In genomic region chr12:53647282-53647681, GRCm38 (mm10) we compare ENCODE assay signal across 18 mouse cellular contexts.
"Had no signal": no experiment of that assay in that cellular context is flagged by ENCODE, and none has a peak within 500 bp of the region (broad histone marks: within the 10 kb centered on the region; RNA-seq: fewer than 3 reads in every experiment).

No protein-coding gene starts in this region.

- DNase-seq: lung, adult 18-20 months; lung, embryonic 14.5 days; lung, postnatal 10 days; lung, postnatal 4 days; midbrain, embryonic 14.5 days; right cerebral cortex, adult 18-20 months; right cerebral cortex, postnatal 25 days; right cerebral cortex, postnatal 4 days; spleen, adult 18-20 months; thymus, adult 18-20 months; thymus, postnatal 14 days; thymus, postnatal 36 days had no signal

- H3K9ac ChIP-seq: lung, embryonic 14.5 days; midbrain, embryonic 12.5 days; neural tube, embryonic 13.5 days; neural tube, embryonic 15.5 days had no signal

- H3K4me1 ChIP-seq: midbrain, embryonic 10.5 days; midbrain, embryonic 12.5 days; neural tube, embryonic 15.5 days had no signal

- H3K27ac ChIP-seq: midbrain, embryonic 10.5 days; midbrain, embryonic 12.5 days; neural tube, embryonic 13.5 days; neural tube, embryonic 15.5 days had no signal

- ATAC-seq: midbrain, embryonic 16.5 days had no signal

- H3K27me3 ChIP-seq: midbrain, embryonic 12.5 days; neural tube, embryonic 13.5 days; neural tube, embryonic 15.5 days had no signal

- H3K36me3 ChIP-seq: midbrain, embryonic 10.5 days; midbrain, embryonic 12.5 days; neural tube, embryonic 13.5 days; neural tube, embryonic 15.5 days had no signal

- H3K9me3 ChIP-seq: midbrain, embryonic 10.5 days; midbrain, embryonic 12.5 days; neural tube, embryonic 13.5 days; neural tube, embryonic 15.5 days had no signal

- H3K4me2 ChIP-seq: lung, embryonic 14.5 days; midbrain, embryonic 12.5 days; neural tube, embryonic 13.5 days; neural tube, embryonic 15.5 days had no signal

- H3K4me3 ChIP-seq: midbrain, embryonic 10.5 days; midbrain, embryonic 12.5 days; myocyte; neural tube, embryonic 13.5 days; neural tube, embryonic 15.5 days had no signal
